Mouse (Mus musculus) heart, adult 2 months (tissue): ENCODE measurements around the gene Rbm3. TPM values are rescaled to one million over a fixed set of nuclear protein-coding genes. Genes with fewer than 3 reads are reported as not detected.
"Not testable (repeated sequence)": the region's sequence is repeated elsewhere in the genome, so short reads cannot be mapped to it uniquely, and the experiment has no call there.

Experiments
- DNase-seq, 2 experiments: peaks; one replicate each; pipeline ENCODE4 v3.0.0; 2021
- H3K27ac ChIP-seq: fragments of 200-600 bp; 2 replicates; pipeline ENCODE4 v1.8.1; 2022
- H3K27me3 ChIP-seq: fragments of 200-500 bp; 2 replicates; pipeline ENCODE4 v1.6.1; 2012; ENCODE audit warnings: mild to moderate bottlenecking, low read length, inconsistent platforms, mixed read lengths; ENCODE audit not compliant: control insufficient read depth, insufficient read depth
- H3K36me3 ChIP-seq: fragments of 200-500 bp; 2 replicates; pipeline ENCODE4 v1.6.1; 2012; ENCODE audit warnings: low read length, inconsistent platforms; ENCODE audit not compliant: control insufficient read depth, insufficient read depth
- H3K4me1 ChIP-seq: fragments of 200-500 bp; 2 replicates; pipeline ENCODE4 v1.6.1; 2011; ENCODE audit warnings: low read length; ENCODE audit not compliant: control insufficient read depth, insufficient read depth
- H3K4me3 ChIP-seq: fragments of 200-600 bp; 2 replicates; pipeline ENCODE4 v1.8.1; 2022
- H3K79me2 ChIP-seq: fragments of 200-500 bp; replicated peaks from 2 replicates; pipeline ENCODE4 v1.6.1; 2012; ENCODE audit warnings: mild to moderate bottlenecking, inconsistent platforms, low read length, moderate library complexity, mixed read lengths; ENCODE audit not compliant: control insufficient read depth, insufficient read depth
- H3K9ac ChIP-seq: fragments of 200-500 bp; 2 replicates; pipeline ENCODE4 v1.6.1; 2012; ENCODE audit warnings: low read depth, mild to moderate bottlenecking, control low read depth, inconsistent platforms, low read length, mixed read lengths
- CTCF ChIP-seq: fragments of 200-600 bp; IDR thresholded peaks from 2 replicates; pipeline ENCODE4 v1.8.1; 2022; ENCODE audit warnings: antibody characterized with exemption, mild to moderate bottlenecking, moderate library complexity
- EP300 ChIP-seq: fragments of 200-500 bp; IDR thresholded peaks from 2 replicates; pipeline ENCODE4 v1.6.1; 2011; ENCODE audit warnings: low read depth, low read length, control low read depth; ENCODE audit not compliant: insufficient read depth
- POLR2A ChIP-seq: fragments of 200-500 bp; IDR thresholded peaks from 2 replicates; pipeline ENCODE4 v1.6.1; 2011; ENCODE audit warnings: mild to moderate bottlenecking, low read depth, low read length, control low read depth; ENCODE audit not compliant: insufficient read depth
- WGBS: fragments of 180-500 bp; shearing (Covaris S2); methylation state at CpG from one replicate; pipeline ENCODE4 v1.1.7; 2018; 5-methylcytosine and 5-hydroxymethylcytosine counted together
- intact Hi-C: fragments of 180-260 bp; cut with DNase I; formaldehyde crosslinking; loops from one replicate; pipeline ENCODE4 v1.15.1; 2025
- polyA plus RNA-seq: library from polyadenylated mRNA; depleted of rRNA; stranded (reverse); fragments of >200 nt; gene quantifications from 2 replicates; pipeline ENCODE4 v1.2.3, GENCODE M21; 2012
- total RNA-seq, 2 experiments: library from RNA; stranded (reverse); gene quantifications; 2 replicates each; pipeline ENCODE4 v1.2.3; 2021

Rbm3 gene
- total and polyA plus RNA-seq, 3 experiments, result 38.1 to 78.9 (median 44.1) TPM

GRCm38 (mm10) chrX:8099435-8099834 is 46.2 kb downstream of the Rbm3 start:
- 50% methylated on average over 4 of the region's 4 CpGs for WGBS
- no peaks in the 10 kb centered on the region for H3K4me1 ChIP-seq
- TF ChIP-seq POLR2A, result no peak
- no peak for TF ChIP-seq CTCF
- no peak for TF ChIP-seq EP300
- no peaks in the 10 kb centered on the region for H3K79me2 ChIP-seq
- intact Hi-C loops, result no loop called here
- no peaks in the 10 kb centered on the region for H3K36me3 ChIP-seq
- DNase-seq, result no peak
- H3K4me3 ChIP-seq, result no peak overlapping the region
- H3K27me3 ChIP-seq, result no peaks in the 10 kb centered on the region
- H3K9ac ChIP-seq, result no peak overlapping the region
- no peak overlapping the region for H3K27ac ChIP-seq

GRCm38 (mm10) chrX:8096787-8097242 is 48.9 kb downstream of the Rbm3 start:
- peak; percentile 94 to 96 for DNase-seq
- 20% methylated on average over 19 of the region's 19 CpGs for WGBS
- H3K36me3 ChIP-seq, result no peaks in the 10 kb centered on the region
- H3K4me3 ChIP-seq, result peak overlapping the region; percentile 36
- intact Hi-C loops, result no loop called here
- H3K27me3 ChIP-seq, result no peaks in the 10 kb centered on the region
- TF ChIP-seq EP300 (no peak), POLR2A (peak; percentile 49; the same call in 1 of the 2 replicates)
- no peaks in the 10 kb centered on the region for H3K79me2 ChIP-seq
- no peaks in the 10 kb centered on the region for H3K4me1 ChIP-seq
- H3K27ac ChIP-seq, result peak overlapping the region; percentile 91
- H3K9ac ChIP-seq, result peak overlapping the region; percentile 74

GRCm38 (mm10) chrX:8096068-8096786 is 49.5 kb downstream of the Rbm3 start:
- H3K79me2 ChIP-seq, H3K27me3 ChIP-seq, H3K4me1 ChIP-seq, intact Hi-C loops, H3K36me3 ChIP-seq: not testable (repeated sequence)
- H3K27ac ChIP-seq, result peak overlapping the region; percentile 91
- DNase-seq, result peak; percentile 89 to 93
- H3K9ac ChIP-seq, result peak overlapping the region; percentile 74
- WGBS, result 35% methylated on average over 25 of the region's 48 CpGs
- peak overlapping the region; percentile 36 for H3K4me3 ChIP-seq

GRCm38 (mm10) chrX:8095546-8095945 is 50.1 kb downstream of the Rbm3 start:
- 66% methylated on average over 10 of the region's 10 CpGs for WGBS
- intact Hi-C loops, result no loop called here
- H3K36me3 ChIP-seq, result no peaks in the 10 kb centered on the region
- TF ChIP-seq CTCF, result no peak
- no peak for TF ChIP-seq EP300
- TF ChIP-seq POLR2A, result no peak
- no peak overlapping the region for H3K4me3 ChIP-seq
- no peaks in the 10 kb centered on the region for H3K27me3 ChIP-seq
- DNase-seq, result no peak
- no peaks in the 10 kb centered on the region for H3K4me1 ChIP-seq
- no peak overlapping the region for H3K27ac ChIP-seq
- H3K79me2 ChIP-seq, result no peaks in the 10 kb centered on the region
- H3K9ac ChIP-seq, result no peak overlapping the region

GRCm38 (mm10) chrX:8090954-8091347 is 54.7 kb downstream of the Rbm3 start:
- H3K36me3 ChIP-seq, H3K27me3 ChIP-seq, H3K27ac ChIP-seq, H3K4me3 ChIP-seq, H3K79me2 ChIP-seq, DNase-seq, H3K4me1 ChIP-seq, intact Hi-C loops, H3K9ac ChIP-seq: not testable (repeated sequence)
- 67% methylated on average over 5 of the region's 5 CpGs for WGBS

GRCm38 (mm10) chrX:8090346-8090953 is 55.2 kb downstream of the Rbm3 start, which contains the start of gene Was:
TSS of gene Was (minus strand) at chrX:8090498.
- no peaks in the 10 kb centered on the region for H3K79me2 ChIP-seq
- TF ChIP-seq EP300, result no peak
- TF ChIP-seq CTCF, result no peak
- no peak for TF ChIP-seq POLR2A
- no peak within 1 kb of the TSS for H3K9ac ChIP-seq
- no peaks in the 10 kb centered on the region for H3K27me3 ChIP-seq
- intact Hi-C loops, result no loop called here
- no peak within 1 kb of the TSS for H3K4me3 ChIP-seq
- WGBS, result 78% methylated on average over 14 of the region's 14 CpGs
- H3K4me1 ChIP-seq, result no peaks in the 10 kb centered on the region
- H3K36me3 ChIP-seq, result no peaks in the 10 kb centered on the region
- no peak within 1 kb of the TSS for H3K27ac ChIP-seq
- peak; percentile 23 to 43 for DNase-seq
